Mouse (Mus musculus) left cerebral cortex, adult 9 months (tissue): ENCODE measurements around the gene H2afj.

ENCODE experiments used
- DNase-seq, 2 experiments: peaks; one replicate each; pipeline ENCODE4 v3.0.0; 2022; ENCODE audit warnings: low spot score in 2 of 2

The H2afj gene

DNA sequence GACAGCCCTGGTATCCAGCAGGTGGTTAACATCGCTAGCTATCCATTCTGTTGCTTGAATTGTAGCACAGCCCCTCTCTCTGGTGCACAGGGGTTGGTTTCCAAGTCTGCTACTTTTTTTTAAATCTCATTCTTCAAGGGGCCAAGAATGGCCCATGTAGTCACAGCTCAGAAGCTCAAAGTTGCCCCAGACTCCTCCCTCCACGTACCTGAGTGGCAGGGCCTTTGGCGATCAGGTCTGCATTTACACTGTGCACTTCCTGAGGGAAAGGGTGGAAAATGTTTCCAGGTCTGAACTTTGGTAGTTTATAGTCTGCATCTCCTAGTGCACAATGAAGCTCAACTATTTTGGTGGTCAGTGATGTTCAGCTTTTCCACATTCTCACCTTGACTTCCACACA, 39.2 kb downstream of the H2afj start:
- DNase-seq, result no peak

GRCm38 (mm10) chr6:136847790-136848189, 39.7 kb downstream of the H2afj start:
- peak in 1 of 2 experiments; percentile 49 for DNase-seq

DNA sequence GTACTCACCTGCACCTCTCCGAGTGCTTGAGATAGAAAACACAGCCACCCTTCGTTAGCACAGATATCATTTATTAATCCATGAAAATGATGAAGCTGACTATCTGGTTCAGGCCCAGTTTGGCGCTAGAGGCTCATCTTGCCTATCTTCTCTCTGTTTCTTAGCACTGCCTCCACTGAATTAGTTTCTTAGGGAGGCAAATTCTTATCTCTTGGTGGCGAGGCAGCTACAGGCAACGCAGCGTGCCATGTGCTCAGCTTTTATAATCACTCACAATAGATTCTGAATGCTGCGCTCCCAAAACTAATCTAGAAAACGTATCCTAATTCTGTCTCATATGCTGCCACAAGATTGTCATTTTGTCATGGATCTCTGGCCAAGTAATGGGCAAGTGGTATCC, 40.4 kb downstream of the H2afj start:
- DNase-seq, result no peak

DNA sequence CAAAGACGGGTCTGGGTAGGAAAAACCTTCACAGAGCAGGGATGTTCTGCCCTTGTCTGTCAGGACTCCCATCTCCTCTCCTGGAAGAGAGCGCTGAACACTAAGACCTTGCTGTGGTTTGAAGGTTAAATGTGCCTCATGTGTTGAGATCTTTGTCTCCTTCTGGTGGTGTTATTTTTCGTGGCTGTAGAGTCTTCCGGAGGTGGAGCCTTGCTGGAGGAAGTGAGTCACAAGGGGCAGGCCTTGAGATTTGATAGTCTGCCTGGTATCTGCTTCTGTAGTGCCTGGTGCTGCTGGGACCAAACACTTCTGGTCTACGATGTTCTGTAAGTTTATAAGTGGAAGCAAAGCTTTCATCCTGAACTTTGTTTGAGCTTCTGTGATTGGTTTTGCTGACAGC, 40.9 kb downstream of the H2afj start:
- DNase-seq, result no peak

GRCm38 (mm10) chr6:136850267-136850666, 42.2 kb downstream of the H2afj start:
- DNase-seq, result no peak

DNA sequence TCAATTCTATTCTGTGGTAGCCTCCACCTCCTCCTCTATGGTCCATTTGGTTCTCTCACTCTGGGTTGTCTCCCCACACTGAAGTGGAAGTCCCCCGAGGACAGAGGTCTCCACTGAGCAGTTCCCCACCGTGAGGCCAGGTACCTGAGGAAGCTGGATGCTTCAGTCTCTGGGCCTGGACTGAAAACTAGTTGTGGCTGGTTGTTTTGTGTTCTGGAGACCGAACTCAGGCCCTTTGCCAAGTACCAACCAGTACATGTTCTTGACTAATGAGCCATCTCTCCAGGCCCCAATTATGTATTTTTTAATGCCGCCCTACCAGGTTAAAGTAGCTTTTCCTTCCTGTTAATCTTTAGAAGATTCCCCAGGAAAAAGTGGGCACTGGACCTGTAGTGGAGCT, 44.3 kb downstream of the H2afj start:
- DNase-seq, result no peak

DNA sequence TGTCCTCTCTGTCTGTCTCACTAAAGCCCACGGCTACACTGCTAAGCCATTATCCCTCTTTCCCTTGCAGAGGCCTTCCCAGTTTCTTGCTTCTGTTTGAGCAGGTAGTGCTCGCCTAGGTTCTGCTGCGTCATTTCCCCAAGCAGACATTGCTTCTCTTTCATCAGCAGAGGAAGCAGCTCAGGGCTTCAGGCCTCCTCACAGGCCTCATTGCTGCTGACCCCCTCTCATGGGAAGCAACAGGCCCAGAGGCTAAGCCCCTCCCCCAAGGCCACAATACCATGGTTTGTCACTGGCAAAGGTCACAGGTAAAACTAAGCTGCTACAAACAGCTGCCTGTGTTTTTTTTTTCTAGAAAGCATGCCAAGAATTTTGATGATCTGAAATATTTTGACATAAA, 44.7 kb downstream of the H2afj start:
- DNase-seq, result no peak

- no peak for DNase-seq
These were observed 46.3 kb downstream of the H2afj start for GRCm38 (mm10) chr6:136854361-136854781.

DNA sequence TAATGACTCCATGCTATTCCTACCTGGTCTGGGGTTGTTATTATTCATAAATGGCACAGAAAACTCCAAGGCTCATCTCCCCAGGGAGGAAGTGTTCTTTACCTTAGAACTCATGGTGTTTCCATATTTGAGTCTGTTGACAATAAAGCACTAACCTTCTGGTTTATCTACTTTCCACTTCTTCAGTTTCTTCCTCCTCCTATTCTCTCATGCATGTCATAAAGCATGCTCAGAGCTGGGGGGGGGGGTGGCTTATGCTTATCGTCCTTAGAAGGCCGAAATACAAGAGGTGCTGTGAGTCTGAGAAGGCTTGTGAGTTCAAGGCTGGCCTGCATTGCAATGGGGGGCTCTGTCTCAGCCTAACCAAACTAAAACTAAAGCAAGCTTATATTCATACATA, 47.1 kb downstream of the H2afj start:
- no peak for DNase-seq

DNA sequence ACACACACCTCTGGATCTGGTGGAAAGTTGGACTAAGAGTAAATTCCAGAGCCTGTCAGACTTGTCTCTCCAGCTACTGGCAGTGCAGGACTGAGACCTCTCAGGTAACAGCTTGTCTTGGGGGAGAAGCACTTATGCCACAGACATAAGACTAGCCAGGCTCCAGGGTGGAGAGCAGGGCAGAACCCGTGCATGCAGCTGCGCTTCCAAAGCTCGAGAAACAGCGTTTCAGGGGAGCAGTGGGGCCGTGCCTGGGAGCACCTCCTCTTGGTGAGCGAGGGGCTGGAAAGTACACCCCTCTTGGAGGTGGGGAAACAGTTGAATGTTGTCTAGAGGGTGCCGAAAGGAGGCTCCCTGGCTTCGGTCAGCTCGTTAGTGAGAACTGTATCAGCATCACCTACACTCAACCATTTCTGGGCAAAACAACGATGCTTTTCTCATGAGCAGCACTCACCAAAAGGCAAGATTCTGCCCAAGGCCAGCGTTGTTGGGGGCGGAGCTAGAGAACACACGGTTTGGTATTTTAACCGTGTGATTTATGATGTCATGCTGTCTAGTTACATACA, 48.1 kb downstream of the H2afj start:
- DNase-seq, result no peak

DNA sequence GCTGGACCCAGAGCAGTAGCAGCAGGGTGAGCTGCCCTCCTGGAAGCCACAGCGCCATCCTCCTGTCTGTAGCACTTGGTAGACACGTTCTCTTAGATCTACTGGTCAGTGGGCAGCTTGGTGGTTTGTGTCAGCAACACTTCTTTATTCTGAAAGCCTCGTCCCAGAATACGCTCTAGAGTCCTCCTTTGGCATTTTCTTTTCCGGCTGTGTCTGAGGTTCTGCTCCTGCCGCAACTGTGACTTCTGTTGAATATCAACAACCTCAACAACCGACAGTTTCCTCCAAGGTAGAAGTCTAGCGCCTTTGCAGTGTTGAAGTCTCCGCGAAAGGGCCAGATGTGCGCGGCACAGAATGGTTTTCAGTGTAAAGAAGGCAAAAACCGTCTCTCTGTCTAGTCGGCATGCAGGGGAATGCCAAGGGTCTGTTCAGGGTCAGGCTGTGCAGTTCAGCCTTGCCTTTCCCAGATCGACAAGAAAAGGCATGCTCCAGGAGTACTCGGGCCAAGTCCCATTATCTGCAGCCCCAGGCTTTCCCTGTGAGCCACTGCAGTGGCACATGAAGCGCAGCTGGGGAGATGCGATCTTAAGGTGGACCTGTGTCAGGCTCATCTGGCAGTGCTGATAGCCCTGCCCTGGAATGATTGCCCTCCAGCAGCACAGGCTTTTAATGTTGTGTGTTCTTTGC, 49.3 kb downstream of the H2afj start, which contains the start of gene Art4:
Gene Art4, minus strand, starts transcription at position 548 of the 687 bp plus-strand sequence.
- no peak for DNase-seq

DNA sequence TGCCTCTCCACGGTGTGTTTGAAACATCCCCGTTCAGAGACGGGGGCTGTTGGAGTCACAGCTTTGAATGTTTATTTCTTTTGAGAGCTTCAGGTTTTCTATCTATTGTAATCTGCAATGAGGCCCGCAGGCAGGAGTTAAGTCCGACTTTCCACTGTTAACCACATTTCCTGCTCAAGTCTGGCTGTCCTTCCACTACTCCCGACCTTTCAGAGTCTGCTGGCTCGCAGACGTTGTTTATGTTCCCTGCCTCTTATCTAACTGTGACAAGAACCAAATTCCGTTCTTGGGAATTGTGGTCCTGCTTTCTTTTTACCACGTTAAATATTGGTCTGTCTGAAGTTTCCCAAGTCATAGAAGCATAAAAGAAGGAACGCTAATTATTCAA, 49.8 kb downstream of the H2afj start:
- DNase-seq, result no peak

- DNase-seq, result no peak
These were observed 50.4 kb downstream of the H2afj start for GRCm38 (mm10) chr6:136858420-136858819.
